Mouse (Mus musculus): ENCODE data around the gene Ppil1.
A peak's percentile ranks its signal among the peaks of the same experiment; 100 is the strongest.
"Not testable (repeated sequence)": the region's sequence is repeated elsewhere in the genome, so short reads cannot be mapped to it uniquely, and the experiment has no call there.

Gene Ppil1

DNA sequence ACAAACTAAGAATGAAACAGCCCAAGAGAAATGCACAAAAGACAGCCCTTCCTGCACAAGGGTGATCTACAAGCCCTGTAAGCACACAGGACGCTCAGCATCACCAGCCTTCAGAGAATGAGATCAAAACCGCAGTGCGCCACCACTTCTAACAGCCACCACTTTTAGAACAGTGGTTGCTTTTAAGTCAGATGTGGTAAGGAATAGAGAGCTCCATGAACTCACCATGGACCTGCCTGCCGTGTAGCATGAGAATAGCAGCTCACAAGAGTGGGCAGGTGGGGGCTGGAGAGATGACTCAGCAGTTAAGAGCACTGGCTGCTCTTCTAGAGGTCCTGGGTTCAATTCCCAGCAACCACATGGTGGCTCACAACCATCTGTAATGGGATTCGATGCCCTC, 16.4 kb upstream of the Ppil1 start:
- no peak for DNase-seq

DNA sequence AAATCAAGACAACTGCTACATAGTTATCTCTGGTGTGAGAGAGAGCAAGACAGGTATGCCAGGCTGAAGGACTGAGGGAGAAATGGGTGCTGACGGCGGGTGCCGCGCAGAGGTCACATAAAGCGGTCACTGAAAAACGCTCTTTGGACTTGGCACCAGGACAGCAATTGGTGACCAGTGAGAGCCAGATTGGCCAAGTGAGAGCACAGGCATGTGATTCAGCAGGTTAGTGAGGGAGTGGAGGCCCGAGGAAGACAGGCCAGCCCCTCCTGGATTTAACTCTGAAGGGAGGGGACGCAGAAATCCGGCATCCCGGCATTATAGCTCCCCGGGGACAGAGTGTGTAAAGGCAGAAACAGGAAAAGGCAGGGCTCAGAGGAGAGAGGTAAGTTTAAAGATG, 9.9 kb upstream of the Ppil1 start:
- peak; percentile 94 for DNase-seq

DNA sequence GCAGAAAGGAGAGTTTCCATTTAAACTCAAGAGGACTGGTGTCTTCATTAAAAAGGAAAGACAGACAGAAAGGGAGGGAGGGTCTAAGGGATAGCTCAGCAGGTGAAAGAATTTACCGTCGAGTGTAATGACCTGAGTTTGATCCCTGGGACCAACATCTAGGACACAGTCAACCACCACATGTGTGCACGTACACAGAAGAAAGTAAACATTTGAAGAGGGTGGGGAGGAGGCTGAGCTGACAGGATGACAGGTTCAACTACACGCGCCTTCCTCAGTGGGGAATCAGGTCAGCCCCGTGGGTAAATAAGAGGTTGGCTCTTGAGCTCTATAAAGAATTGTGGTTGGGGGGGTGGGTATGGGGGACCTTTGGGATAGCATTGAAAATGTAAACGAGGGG, 9.2 kb upstream of the Ppil1 start:
- no peak for DNase-seq

DNA sequence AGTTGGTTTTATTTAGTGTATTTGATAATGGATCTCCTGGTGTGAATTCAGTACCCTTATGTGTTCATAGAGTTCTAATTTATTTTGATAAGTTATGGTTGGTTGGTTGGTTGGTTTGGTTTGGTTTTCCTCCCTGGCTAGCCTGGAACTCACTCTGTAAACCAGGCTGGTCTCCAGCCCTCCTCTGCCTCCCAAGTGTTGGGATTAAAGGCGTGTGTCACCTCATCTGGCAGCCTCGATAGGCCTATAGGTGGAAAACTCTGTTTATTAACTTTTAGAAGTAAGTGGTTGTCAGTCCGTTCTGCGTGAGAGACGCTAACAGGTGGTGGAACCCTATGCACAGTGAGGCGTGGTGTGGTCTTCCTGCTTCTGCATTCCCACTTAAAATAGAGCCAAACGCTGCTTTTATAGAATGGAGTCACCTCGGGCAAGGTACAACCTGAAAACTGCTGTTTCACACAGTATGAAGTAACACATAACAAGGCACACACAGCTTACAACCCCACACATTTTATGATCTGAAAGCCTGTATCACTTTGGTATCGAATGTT, 6.2 kb upstream of the Ppil1 start:
- no peak for DNase-seq

DNA sequence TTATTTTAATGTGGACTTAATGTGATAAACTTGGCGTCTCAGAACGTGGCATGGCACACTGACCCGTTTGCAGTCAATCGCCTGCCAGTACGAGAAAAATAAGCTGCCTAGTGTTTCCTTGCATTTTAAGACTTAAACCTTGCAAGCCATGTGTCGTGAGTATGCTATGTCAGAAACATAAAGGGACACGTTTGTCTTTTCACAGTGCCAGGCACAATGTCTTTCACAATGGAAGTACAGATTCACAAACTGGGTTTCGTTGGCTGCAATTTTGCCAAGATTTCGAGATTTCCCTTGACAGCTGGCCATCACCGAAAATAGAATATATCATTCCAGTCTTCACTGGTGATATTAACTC, 5.3 kb upstream of the Ppil1 start:
- DNase-seq, result no peak

DNA sequence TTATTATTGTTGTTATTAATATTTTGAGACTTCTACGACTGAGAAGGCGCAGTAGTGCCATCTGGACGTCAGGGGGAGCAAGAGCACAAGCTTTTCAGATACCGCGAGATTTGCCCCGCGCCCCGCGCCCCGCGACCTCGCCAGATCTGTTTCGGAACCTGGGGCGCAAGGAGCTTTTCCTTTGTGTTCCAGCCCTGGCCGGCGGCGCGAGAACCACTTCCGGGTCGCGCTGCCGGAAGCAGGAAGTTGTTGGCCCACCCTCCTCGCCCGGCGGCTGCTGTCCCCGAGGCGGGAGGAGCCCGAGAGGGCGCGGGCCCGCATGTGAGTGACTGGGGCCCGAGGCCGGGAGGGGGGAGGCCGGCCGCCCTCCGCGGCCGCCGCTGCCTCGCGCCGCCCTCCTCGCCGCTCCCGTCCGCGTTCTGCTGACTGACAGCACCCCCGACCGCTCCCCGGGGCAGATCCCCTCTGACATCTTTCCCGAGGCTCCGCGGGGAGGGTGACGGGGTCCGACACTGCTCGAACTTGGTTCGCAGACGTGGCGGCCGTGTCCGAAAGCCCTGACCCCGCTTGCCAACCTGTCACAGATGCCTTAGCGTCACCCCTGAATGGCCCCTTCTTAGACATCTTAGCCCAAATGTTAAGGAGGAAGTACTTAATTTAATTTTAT, 4.8 kb upstream of the Ppil1 start, which contains the start of gene BC004004:
Gene BC004004, plus strand, starts transcription at position 107 of the 667 bp plus-strand sequence.
- peak; percentile 96 for DNase-seq

DNA sequence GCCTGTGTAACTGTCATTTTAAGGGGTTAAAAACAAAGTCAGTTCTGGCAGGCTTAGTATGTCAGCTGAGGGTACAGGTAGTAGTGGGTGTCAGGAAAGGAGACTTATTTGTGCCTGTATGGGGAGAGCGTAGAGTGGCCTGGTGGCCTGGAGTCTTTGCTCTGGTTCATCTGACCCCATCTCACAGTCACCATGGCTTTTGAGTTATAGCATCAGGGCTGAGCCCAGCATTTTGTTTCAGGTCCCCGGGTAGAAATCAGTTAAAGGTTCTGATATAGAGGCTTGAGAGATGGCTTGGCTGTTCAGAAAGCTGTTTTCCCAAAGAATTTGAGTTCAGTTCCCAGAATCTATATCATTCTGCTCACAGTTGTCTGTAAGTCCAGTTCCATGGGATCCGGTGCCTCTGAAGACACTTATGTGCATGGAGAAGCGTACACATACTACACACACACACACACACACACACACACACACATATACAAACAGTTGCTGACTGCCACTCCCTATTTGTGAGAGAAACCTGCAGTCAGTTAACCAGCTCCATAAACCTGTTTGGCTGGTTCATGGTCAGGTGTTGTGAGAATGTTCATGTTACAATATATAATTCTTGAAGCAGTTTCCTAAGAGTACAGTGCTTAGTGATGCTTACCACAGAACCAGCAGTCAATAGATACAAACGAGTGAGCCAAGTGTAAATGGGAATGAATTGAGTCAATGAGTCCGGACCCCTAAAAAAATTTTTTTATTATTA, 4.1 kb upstream of the Ppil1 start:
- DNase-seq, result peak; percentile 38

DNA sequence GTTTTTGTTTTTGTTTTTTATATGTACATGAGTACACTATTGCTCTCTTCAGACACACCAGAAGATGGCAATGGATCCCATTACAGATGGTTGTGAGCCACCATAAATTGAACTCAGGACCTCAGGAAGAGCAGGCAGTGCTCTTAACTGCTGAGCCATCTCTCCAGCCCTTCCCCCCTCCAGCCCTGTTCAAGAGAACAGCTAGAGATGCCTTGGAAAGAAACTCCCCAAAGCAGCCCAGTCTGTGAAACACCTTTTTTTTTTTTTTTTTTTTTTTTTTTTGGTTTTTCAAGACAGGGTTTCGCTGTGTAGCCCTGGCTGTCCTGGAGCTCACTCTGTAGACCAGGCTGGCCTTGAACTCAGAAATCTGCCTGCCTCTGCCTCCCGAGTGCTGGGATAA, 3.1 kb upstream of the Ppil1 start:
- DNase-seq, result not testable (repeated sequence)

DNA sequence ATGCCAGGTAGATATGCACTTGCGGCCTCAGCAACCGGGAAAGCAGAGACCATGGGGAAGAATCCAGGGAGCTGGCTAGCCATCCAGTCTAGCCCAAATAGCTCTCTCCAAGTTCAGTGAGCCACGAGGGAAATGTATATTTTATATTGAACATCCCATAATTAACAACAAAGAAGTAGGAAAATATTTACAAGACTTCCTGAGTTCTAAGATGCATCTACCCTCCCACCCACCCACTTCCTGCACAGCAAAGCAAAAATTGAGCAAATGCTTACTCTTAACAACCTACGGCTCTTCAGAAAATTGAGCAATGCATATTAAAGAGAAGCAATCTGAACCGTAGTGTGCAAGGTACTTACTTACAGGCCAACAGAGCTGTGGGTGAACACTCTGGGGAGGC, 774 bp upstream of the Ppil1 start:
- DNase-seq, result no peak

DNA sequence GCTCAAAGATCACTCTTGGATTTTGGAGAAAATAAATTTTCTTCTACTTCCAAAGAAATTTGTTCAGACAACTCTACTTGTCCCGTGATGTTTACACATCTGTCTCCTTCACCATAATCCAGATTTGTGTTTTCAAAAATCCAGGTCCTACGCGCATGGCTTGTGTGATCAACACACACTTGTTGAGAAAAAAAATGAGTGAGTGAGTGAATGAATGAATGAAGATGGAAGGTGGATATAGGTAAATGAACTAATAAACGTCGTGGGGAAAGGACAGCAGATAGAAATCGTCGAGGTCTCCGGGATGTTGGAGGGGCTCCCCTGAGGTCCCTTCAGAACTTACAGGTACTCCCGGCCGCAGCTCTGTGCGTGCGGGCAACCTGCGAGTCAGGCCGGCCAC, 569 bp downstream of the Ppil1 start:
- DNase-seq, result no peak

DNA sequence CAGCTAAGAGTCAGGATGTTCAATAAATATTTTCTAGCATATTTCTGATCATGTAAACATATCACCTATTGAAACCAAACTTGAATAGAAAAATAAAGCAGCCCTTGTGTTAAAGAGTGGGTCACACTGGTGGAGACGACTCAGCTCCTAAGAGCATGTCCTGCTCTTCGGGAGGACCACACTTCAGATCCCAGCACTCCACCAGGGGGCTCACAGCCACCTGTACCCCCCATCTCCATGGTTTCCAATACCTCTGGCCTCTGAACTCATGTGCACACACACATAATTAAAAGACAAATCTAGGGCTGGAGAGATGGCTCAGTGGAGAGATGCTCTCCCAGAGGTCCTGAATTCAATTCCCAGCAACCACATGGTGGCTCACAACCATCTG, 1.7 kb downstream of the Ppil1 start:
- no peak for DNase-seq

DNA sequence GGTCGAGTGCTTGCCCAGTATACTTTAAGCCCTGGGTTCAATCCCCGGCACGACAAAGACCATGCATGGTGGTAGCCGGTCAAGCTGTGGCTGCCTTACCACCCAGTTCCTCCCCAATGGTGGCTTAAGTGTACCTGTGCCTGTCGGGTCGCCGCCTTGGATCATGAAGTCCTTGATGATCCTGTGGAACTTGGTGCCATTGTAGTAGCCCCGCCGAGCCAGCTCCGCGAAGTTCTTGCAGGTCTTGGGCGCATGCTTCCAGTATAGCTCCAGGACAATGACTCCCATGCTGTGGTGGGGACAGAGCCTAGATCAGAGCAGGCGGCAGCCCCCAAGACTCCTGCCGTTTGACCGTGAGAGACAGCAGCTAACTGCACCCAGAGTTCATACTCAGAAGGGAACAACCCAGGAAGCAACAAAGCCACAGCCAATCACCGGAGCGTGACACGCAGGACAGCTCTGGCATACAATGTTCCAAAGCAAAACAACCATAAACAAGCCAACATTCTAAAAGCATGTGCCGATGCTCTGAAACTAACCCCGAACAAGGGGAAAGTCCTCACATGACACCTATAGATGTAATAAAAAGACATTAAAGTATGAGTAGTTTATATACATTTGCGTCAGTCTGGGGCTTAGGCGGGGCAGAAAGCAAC, 2.3 kb downstream of the Ppil1 start:
- no peak for DNase-seq

DNA sequence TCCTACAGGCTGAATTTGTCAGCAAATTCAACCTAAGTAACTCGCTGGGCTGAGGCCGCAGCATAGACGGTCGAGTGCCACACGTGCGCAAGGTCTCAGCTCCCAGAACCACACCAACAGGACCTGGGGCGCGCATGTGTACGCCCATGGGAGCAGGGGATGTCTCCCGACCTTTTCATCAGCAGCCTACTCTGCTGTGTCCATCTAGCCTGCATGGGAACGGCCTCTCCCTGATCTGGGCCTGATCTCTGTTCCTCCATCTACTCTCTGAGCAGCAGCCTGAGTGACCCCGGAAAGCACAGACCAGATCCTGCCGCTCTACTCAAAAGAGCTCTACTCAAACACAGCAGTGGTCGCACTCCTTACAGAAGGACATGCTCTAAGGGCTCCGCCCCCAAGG, 3.5 kb downstream of the Ppil1 start:
- no peak for DNase-seq

DNA sequence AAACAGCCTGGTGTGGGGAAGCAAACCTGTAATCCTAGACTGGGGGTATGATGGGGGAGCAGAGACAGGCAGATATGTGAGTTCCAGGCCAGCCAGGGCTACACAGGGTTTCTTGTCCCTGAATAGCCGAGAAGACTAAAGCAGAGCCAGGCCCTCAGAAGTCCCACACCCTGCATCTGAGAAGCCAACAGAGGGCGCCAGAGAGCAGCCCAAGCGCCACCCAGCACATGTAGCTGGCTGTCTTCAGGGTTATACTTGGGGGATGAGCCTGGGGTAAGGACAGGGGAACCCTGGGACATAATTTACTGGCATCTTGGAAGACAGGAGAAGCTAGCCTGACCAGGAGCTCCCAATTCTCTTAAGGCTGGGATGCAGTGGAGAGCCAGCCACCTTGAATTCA, 4.5 kb downstream of the Ppil1 start:
- DNase-seq, result peak; percentile 61

DNA sequence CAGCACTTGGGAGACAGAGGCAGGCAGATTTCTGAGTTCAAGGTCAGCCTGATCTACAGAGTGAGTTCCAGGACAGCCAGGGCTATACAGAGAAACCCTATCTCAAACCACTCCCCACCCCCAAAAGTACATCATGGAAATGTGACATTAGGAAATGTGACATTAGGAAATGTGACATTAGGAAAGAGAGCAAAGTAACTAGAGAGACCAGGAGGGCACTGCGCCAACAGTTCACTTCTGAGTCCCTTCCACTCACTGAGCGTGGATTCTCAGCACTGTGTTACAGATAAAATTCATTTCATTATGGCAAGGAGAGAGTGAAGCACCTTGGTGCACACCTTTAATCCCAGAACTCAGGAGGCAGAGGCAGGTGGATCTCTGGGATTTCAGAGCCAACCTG, 5.1 kb downstream of the Ppil1 start:
- DNase-seq, result no peak

DNA sequence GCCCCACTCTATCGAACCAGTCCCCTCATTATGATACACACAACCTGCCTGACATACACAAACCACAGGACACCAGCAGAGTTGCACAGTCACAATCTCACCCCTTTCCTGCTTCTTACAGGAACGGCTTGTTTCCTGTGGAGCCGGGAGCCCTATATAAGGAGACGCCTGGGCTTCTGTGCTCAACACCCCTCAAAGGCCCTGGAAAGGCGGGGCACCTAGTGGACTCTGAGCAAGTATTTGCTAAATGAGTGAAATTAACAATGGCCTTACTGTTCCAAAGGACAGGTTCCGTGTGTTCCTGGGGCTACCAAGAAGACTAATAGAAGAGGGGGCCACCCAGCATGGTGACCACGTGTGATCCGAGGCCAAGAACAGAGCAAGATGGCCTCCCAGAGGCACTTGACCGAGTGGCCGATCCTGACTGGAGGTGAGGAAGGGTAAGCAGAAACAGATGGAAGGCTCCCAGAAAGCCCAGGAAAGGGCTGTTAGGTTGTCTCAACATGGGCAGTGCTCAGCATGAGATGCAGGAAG, 5.9 kb downstream of the Ppil1 start:
- DNase-seq, result no peak

DNA sequence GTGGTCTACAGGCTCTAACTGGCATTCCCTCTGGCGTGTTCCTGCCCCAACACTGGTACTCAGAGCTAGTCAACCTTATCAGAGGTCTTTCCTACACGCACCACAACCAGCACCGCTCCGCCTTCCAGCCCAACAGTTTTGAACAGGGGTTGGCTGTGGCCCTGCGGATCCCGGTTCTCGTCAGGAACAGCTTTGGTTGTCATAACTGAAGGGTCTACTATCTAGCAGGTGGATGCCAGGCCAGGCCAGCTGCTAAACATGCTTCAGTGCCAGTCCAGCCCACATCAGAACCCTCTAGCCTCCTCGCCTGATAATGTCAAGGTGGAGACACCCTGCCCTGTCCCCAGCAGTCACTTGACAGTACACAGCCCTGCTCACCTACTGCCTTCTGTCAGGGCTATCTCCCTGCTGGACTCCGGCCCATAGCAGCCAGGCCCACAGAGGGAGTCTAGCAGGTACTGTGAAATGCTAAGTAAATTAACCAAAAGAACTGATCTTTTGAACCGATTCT, 6.9 kb downstream of the Ppil1 start:
- peak; percentile 35 for DNase-seq

DNA sequence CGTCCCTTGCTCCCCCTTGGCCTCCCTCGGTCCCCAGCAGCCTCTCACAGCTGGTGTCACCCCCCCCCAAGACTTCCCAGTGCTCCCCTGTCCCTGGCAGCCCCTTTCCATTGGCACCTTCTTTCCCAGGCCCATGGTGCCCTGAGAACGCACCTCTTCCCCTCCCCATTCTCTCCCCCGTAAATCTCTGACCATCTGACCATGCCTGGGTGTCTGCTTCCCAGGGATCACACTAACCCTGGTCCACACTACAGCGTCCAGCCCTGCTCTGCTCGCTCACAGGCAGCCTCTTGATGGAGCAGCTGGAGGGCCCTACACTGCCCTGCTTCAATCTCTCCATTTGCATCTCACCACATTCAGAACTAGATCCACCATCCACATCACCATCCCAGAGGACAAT, 7.5 kb downstream of the Ppil1 start:
- DNase-seq, result no peak

DNA sequence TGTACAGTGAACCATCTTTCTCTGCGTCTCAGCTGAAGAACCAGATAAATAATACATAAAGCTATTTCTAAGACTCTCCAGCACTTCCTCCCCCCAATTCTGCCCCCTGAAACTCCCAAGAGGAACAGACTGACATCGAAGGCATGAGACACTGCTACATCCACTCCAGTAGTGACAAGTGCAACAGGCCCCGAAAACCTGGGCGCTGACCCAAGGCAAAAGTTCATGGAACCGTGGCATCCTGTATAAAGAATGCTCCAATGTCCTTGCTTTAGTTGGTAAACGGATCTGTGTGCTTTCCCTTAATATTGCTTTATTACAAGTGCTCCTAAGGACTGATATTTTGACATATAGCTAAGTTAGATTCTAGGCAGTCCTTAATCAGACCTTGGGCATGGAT, 9.2 kb downstream of the Ppil1 start:
- DNase-seq, result not testable (repeated sequence)

DNA sequence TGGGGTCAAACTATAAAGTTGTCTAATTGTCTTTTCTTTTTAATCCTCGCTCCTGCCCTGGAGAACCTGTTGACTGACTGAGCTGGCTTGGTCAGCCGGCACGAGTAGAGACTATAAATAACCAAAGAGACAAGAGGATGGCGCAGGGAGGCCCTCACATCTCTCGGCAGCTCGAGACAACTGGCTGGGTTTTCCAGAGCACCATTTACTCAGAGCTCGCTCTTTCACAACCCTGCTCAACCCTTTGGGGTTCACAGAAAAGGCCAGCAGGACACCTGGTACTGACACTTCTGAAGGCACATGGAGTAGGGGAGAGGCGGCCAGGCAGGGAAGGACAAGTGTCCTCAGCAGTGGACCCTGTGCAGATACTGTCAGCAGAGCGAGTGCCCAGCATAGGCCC, 10.3 kb downstream of the Ppil1 start:
- DNase-seq, result no peak

DNA sequence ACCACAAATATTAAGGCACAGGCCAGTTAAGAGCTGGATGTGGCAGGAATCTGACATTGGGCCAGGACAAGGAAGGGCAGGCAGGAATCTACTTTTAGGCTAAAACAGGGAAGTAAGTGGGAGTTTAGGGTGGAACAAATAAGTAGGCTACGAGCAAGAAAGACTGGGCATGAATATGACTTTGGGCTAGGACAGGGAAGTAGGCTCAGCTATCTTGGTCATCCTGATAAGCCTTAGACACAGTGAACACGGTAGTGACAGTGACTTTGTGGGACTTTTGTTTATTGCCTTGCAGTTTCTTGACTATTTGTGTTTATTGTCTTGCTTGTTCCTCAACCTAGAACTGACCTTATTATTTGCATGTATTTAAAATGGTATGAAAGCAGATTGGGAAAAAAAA, 10.8 kb downstream of the Ppil1 start:
- no peak for DNase-seq

DNA sequence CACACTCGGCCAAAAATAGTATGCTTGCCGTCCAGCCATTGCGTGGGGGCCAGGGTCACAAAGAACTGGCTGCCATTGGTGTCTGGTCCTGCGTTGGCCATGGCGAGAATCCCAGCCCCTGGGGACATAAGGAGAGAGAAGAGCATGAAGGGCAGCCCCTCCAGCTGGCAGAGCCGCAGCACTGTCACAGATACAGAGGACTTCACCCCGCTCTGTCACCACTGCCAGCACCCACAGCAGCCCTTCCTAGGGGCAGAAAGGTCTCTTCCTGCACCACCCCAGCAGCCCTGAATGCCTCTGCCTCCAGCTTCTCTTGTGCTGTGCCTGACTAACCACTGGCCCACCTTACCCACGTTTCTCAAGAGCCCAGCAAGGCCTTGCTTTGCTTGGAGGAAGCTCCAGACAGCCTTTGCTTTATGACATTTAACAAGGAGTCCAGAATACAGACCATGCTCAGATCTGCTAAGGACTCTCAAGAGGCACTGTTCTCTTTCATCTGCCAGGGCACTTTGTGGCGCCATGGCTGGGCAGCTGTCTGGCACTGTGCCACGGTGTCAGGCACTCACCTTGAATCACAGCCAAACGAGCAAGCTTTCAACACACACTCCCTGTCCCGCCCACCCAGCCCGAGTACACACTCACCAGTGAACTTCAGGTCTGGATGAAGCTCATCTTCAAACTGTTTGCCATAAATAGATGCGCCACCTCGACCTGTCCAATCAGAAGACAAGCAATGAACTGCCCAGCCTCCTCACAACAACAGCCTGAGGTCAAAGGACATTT, 12.2 kb downstream of the Ppil1 start:
- DNase-seq, result peak; percentile 91

DNA sequence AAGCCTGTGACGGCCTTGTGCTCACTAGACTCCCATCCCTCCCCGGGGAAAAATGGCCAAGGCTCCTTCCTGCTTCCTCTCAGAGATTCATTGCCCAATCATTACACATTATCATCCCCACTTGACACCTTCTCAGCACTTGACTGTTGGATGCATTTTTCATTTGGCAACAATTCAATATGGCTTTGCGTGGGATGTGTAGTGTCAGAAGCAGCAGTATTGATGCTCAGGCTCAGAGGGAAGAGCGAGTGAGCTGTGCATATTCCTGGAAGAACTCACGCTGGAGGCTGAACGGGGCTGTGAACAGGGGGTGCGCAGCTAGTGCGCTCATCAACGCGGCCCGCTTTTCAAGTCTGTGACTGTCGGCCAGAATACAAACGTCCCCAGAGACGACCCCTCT, 13.0 kb downstream of the Ppil1 start:
- not testable (repeated sequence) for DNase-seq

Data from kidney, adult 11 months (tissue).